In the genomic region with DNA sequence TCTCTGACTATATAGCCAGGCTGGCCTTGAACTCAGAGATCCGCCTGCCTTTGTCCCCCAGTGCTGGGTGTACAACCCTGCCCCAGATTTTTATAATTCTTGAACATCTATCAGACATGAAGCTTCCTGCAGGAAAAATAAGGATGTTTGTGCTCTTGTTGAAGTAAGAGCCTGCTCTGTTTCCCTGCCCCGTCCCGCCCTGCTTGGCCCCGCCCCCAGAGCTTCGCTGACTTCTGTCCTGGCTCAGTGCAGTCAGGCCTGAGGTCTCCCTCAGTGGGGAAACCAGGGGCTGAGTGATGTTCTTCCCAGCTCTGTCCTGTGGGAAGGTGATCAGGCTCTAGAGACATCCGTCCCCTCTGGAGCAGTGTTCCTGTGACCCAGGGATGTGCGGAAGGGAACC, we compare ENCODE assay signal across 26 mouse cellular contexts. TPM values are rescaled to one million over a fixed set of nuclear protein-coding genes. Genes with fewer than 3 reads are reported as not detected.
DNase-seq lines count a peak whose midpoint lies in the region; ATAC-seq and TF ChIP-seq lines count a peak whose summit lies in the region.
"Had no signal": no experiment of that assay in that cellular context is flagged by ENCODE, and none has a peak within 500 bp of the region (broad histone marks: within the 10 kb centered on the region; RNA-seq: fewer than 3 reads in every experiment).

No protein-coding gene starts in this region.

- ATAC-seq in midbrain, embryonic 11.5 days (ENCODE audit: low FRiP score): no peak
- no peak for ATAC-seq in midbrain, embryonic 13.5 days
- ATAC-seq in liver, embryonic 15.5 days (ENCODE audit: insufficient read depth): no peak
- no peak for ATAC-seq in stomach, postnatal 0 days (ENCODE audit: low FRiP score, low TSS enrichment)
- ATAC-seq: forebrain, embryonic 16.5 days; inflammation-experienced regulatory T-cells, adult 6 months had no signal

- H3K27me3 ChIP-seq in midbrain, embryonic 11.5 days (ENCODE audit: control insufficient read depth, insufficient read depth, low read length): no peaks in the 10 kb centered on the region
- no peaks in the 10 kb centered on the region for H3K27me3 ChIP-seq in midbrain, embryonic 13.5 days
- no peaks in the 10 kb centered on the region for H3K27me3 ChIP-seq in liver, embryonic 15.5 days
- H3K27me3 ChIP-seq in stomach, postnatal 0 days (ENCODE audit: control insufficient read depth, insufficient read depth, low read length): no peaks in the 10 kb centered on the region
- H3K27me3 ChIP-seq: embryonic facial prominence, embryonic 13.5 days; hindbrain, embryonic 15.5 days; kidney, embryonic 15.5 days had no signal

- peak; percentile 69 for DNase-seq in midbrain, embryonic 11.5 days (ENCODE audit: low spot score, missing footprints)
- DNase-seq in ZHBTc4 (ENCODE audit: low read depth, low spot score): peak; percentile 56
- peak; percentile 54 for DNase-seq in stomach, postnatal 0 days (ENCODE audit: low spot score)
- DNase-seq in cerebellum, postnatal 10 days: no peak
- no peak for DNase-seq in heart, adult 11 months
- DNase-seq: adrenal gland, adult 8-10 months; cerebellum, adult 11 months; cerebellum, adult 9-10 months; gastrocnemius, adult 2 months; gastrocnemius, postnatal 36 days; heart, postnatal 14 days; kidney, adult 11 months; kidney, postnatal 25 days; lung, embryonic 14.5 days; midbrain, embryonic 14.5 days; right cerebral cortex, adult 18-20 months; spleen, adult 18-20 months had no signal

- H3K4me2 ChIP-seq in midbrain, embryonic 11.5 days: no peak overlapping the region
- H3K4me2 ChIP-seq in midbrain, embryonic 13.5 days (replicated peaks): no peak overlapping the region
- no peak overlapping the region for H3K4me2 ChIP-seq in liver, embryonic 15.5 days
- no peak overlapping the region for H3K4me2 ChIP-seq in stomach, postnatal 0 days (replicated peaks; ENCODE audit: low read depth)
- H3K4me2 ChIP-seq: embryonic facial prominence, embryonic 13.5 days; hindbrain, embryonic 15.5 days; kidney, embryonic 15.5 days; lung, embryonic 14.5 days had no signal

- WGBS in midbrain, embryonic 11.5 days: 84% methylated on average over 7 of the region's 7 CpGs
- 87% methylated on average over 7 of the region's 7 CpGs for WGBS in midbrain, embryonic 13.5 days
- 74% methylated on average over 7 of the region's 7 CpGs for WGBS in liver, embryonic 15.5 days (ENCODE audit: insufficient replicate concordance)
- WGBS in stomach, postnatal 0 days: 79% methylated on average over 7 of the region's 7 CpGs

- H3K9me3 ChIP-seq in midbrain, embryonic 11.5 days (ENCODE audit: control insufficient read depth, low read length): no peaks in the 10 kb centered on the region
- no peaks in the 10 kb centered on the region for H3K9me3 ChIP-seq in midbrain, embryonic 13.5 days
- no peaks in the 10 kb centered on the region for H3K9me3 ChIP-seq in liver, embryonic 15.5 days (replicated peaks)
- no peaks in the 10 kb centered on the region for H3K9me3 ChIP-seq in stomach, postnatal 0 days (ENCODE audit: control insufficient read depth, low read length)
- H3K9me3 ChIP-seq: embryonic facial prominence, embryonic 13.5 days; hindbrain, embryonic 10.5 days; hindbrain, embryonic 15.5 days; kidney, embryonic 15.5 days had no signal

- no peak overlapping the region for H3K9ac ChIP-seq in midbrain, embryonic 11.5 days (ENCODE audit: low read length)
- H3K9ac ChIP-seq in midbrain, embryonic 13.5 days (replicated peaks): no peak overlapping the region
- no peak overlapping the region for H3K9ac ChIP-seq in liver, embryonic 15.5 days
- H3K9ac ChIP-seq in stomach, postnatal 0 days (ENCODE audit: low read length): no peak overlapping the region
- H3K9ac ChIP-seq: embryonic facial prominence, embryonic 13.5 days; hindbrain, embryonic 15.5 days; kidney, embryonic 15.5 days; lung, embryonic 14.5 days had no signal

- H3K4me1 ChIP-seq in midbrain, embryonic 11.5 days (ENCODE audit: control insufficient read depth, insufficient read depth, low read length): no peaks in the 10 kb centered on the region; the same call in 1 of the 2 replicates
- no peaks in the 10 kb centered on the region for H3K4me1 ChIP-seq in midbrain, embryonic 13.5 days (replicated peaks)
- peaks cover 47% of the 10 kb centered on the region for H3K4me1 ChIP-seq in liver, embryonic 15.5 days (replicated peaks)
- no peaks in the 10 kb centered on the region for H3K4me1 ChIP-seq in stomach, postnatal 0 days (replicated peaks; ENCODE audit: control insufficient read depth, insufficient read depth)
- H3K4me1 ChIP-seq: embryonic facial prominence, embryonic 13.5 days; hindbrain, embryonic 15.5 days; kidney, embryonic 15.5 days had no signal

- H3K27ac ChIP-seq in midbrain, embryonic 11.5 days (ENCODE audit: low read depth, low read length): no peak overlapping the region
- no peak overlapping the region for H3K27ac ChIP-seq in midbrain, embryonic 13.5 days
- H3K27ac ChIP-seq in liver, embryonic 15.5 days (replicated peaks): peak overlapping the region; percentile 80
- no peak overlapping the region for H3K27ac ChIP-seq in stomach, postnatal 0 days (replicated peaks)
- H3K27ac ChIP-seq: embryonic facial prominence, embryonic 13.5 days; hindbrain, embryonic 10.5 days; hindbrain, embryonic 15.5 days; kidney, embryonic 15.5 days had no signal

- no peak for TF ChIP-seq CTCF in stomach, postnatal 0 days (IDR thresholded peaks at IDR 0.05; ENCODE audit: low read depth)

- TF ChIP-seq EP300 in stomach, postnatal 0 days (optimal IDR thresholded peaks at IDR 0.05): no peak

- H3K4me3 ChIP-seq in midbrain, embryonic 11.5 days (ENCODE audit: low read depth, low read length): no peak overlapping the region
- no peak overlapping the region for H3K4me3 ChIP-seq in midbrain, embryonic 13.5 days (replicated peaks)
- H3K4me3 ChIP-seq in liver, embryonic 15.5 days (replicated peaks): no peak overlapping the region
- H3K4me3 ChIP-seq in stomach, postnatal 0 days (ENCODE audit: low read depth, low read length): no peak overlapping the region
- H3K4me3 ChIP-seq: embryonic facial prominence, embryonic 13.5 days; hindbrain, embryonic 10.5 days; hindbrain, embryonic 15.5 days; kidney, embryonic 15.5 days; left cerebral cortex, adult 2 months had no signal

- peaks cover 10% of the 10 kb centered on the region for H3K36me3 ChIP-seq in midbrain, embryonic 11.5 days (ENCODE audit: control insufficient read depth, insufficient read depth, low read length)
- peaks cover 47% of the 10 kb centered on the region for H3K36me3 ChIP-seq in midbrain, embryonic 13.5 days
- H3K36me3 ChIP-seq in liver, embryonic 15.5 days (replicated peaks): peaks cover 45% of the 10 kb centered on the region
- peaks cover 9% of the 10 kb centered on the region for H3K36me3 ChIP-seq in stomach, postnatal 0 days (ENCODE audit: control insufficient read depth, insufficient read depth, low read length)

RNA-seq across cellular contexts. Expression of gene Rab35, which starts 9.0 kb away (rescaled TPM):
- polyA plus RNA-seq in midbrain, embryonic 11.5 days (2014; fragmentation: Nextera tagmentation; extraction: Ambion mirVana): 19.4 and 19.6 TPM in 2 replicates
- polyA plus RNA-seq in midbrain, embryonic 13.5 days (2015; fragmentation: Nextera tagmentation; extraction: Ambion mirVana): 13.1 and 16.8 TPM in 2 replicates
- 12.0 and 13.1 TPM in 2 replicates for polyA plus RNA-seq in liver, embryonic 15.5 days (2015; fragmentation: Nextera tagmentation; extraction: Ambion mirVana)
- 20.0 and 20.3 TPM in 2 replicates for polyA plus RNA-seq in stomach, postnatal 0 days (2015; fragmentation: Nextera tagmentation; extraction: Ambion mirVana)

RNA-seq across cellular contexts. Expression of gene Gcn1l1, which starts 57.6 kb away (rescaled TPM):
- polyA plus RNA-seq in midbrain, embryonic 11.5 days (2014; fragmentation: Nextera tagmentation; extraction: Ambion mirVana): 27.6 and 32.2 TPM in 2 replicates
- 48.6 and 49.1 TPM in 2 replicates for polyA plus RNA-seq in midbrain, embryonic 13.5 days (2015; fragmentation: Nextera tagmentation; extraction: Ambion mirVana)
- polyA plus RNA-seq in liver, embryonic 15.5 days (2015; fragmentation: Nextera tagmentation; extraction: Ambion mirVana): 15.0 and 17.3 TPM in 2 replicates
- polyA plus RNA-seq in stomach, postnatal 0 days (2015; fragmentation: Nextera tagmentation; extraction: Ambion mirVana): 11.2 and 11.7 TPM in 2 replicates

Comparison
In these comparisons a context has a peak if more than half of its experiments do, and no peak if none do; other contexts are left out.
1. DNase-seq: peak in midbrain, embryonic 11.5 days (single experiment), ZHBTc4 (single experiment) and stomach, postnatal 0 days (single experiment); none in cerebellum, postnatal 10 days (0 of 2) and heart, adult 11 months (single experiment).